Mouse (Mus musculus): ENCODE results near the gene Lmcd1. TPM values are rescaled to one million over a fixed set of nuclear protein-coding genes. Genes with fewer than 3 reads are reported as not detected.

Gene Lmcd1
- polyA plus RNA-seq, 1 experiment from 2014 or later: 48.7 TPM

DNA sequence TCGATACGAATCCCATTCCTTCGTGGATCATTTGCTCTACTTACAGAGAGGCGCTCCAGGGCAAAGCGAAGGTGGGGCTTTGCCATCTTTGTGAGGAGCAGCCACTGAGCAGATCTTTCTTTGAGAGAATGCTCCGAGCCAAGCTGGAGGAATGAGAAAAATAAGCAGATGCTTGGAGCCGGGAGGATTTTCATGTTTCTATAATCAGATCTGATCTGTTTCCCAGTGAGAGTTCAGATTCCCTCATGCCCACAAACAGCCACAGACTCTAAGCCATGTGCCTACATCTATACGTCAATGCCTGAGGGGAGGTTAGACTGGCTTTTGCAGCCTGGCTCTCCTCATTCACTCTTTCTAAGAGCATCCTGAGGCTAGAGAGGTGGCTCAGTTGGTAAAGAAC lies 87.1 kb downstream of the Lmcd1 start:
- H3K4me2 ChIP-seq: no peak overlapping the region
- H3K4me3 ChIP-seq: no peak overlapping the region
- no peak overlapping the region for H3K27ac ChIP-seq (ENCODE audit: poor library complexity, severe bottlenecking)
- no peaks in the 10 kb centered on the region for H3K27me3 ChIP-seq (replicated peaks)
- no peak for ATAC-seq (ENCODE audit: insufficient number of reproducible peaks, low FRiP score)
- no peaks in the 10 kb centered on the region for H3K4me1 ChIP-seq (replicated peaks)
- H3K9ac ChIP-seq: no peak overlapping the region
- H3K9me3 ChIP-seq (replicated peaks): no peaks in the 10 kb centered on the region
- WGBS: 80% methylated on average over 8 of the region's 8 CpGs
- H3K36me3 ChIP-seq: no peaks in the 10 kb centered on the region

DNA sequence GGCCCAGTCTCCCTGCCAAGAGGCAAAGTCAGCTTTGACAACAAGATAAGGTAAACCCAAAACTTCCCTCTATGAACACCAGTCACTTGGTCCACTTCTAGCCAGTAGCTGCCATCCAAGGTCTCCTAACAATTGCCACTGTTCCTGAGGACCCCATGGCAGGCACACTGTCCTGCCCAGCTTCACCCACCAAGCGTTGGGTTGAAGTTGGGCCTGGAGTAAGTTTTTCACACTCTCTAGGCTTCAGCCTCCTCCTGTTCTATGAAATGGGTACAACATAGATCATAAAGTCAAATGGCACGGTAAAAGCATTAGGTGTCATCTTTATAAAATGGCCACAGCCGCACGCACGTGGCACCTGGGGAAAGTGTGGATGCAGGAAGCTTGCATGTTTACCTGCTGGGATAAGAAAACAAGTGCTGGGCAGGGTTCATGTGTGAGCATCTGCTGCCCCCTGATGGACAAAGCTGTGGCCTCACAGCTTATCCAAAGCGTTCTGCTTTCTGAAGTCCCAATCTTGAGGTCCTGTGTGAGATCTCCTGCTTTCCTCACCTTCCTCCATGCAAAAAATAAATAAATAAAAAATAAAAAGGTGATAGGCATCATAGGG lies 88.9 kb downstream of the Lmcd1 start:
- H3K4me1 ChIP-seq (replicated peaks): no peaks in the 10 kb centered on the region
- no peak overlapping the region for H3K27ac ChIP-seq (ENCODE audit: poor library complexity, severe bottlenecking)
- H3K4me3 ChIP-seq: no peak overlapping the region
- H3K4me2 ChIP-seq: no peak overlapping the region
- no peaks in the 10 kb centered on the region for H3K36me3 ChIP-seq
- ATAC-seq (ENCODE audit: insufficient number of reproducible peaks, low FRiP score): no peak; the same call in 1 of the 2 replicates
- 32% methylated on average over 6 of the region's 6 CpGs for WGBS
- no peak overlapping the region for H3K9ac ChIP-seq
- H3K27me3 ChIP-seq (replicated peaks): no peaks in the 10 kb centered on the region
- H3K9me3 ChIP-seq (replicated peaks): peaks cover 3% of the 10 kb centered on the region; the same call in 1 of the 2 replicates

DNA sequence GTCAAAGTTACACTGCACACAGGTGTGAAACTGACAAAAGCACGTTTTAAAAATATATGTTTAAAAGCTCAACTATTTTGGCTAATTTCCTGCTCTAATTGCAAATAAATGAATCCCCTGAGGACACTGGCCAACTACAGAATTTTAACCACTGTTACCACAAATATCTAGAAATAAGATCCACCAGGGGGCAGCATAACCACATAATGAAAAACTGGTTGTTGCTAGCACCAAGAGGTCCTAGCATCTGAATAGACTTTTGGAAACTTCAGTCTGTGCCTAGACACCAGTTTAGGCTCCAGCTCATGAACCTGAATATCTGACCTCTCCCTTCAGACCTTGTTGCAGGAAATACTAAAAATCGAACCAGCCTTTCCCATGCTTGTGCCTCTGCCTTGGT lies 91.0 kb downstream of the Lmcd1 start:
- Histone ChIP-seq H3K9ac (no peak overlapping the region), H3K36me3 (no peaks in the 10 kb centered on the region), H3K4me3 (no peak overlapping the region), H3K4me2 (no peak overlapping the region), H3K4me1 (replicated peaks) (no peaks in the 10 kb centered on the region), H3K27ac (ENCODE audit: poor library complexity, severe bottlenecking) (no peak overlapping the region), H3K27me3 (replicated peaks) (no peaks in the 10 kb centered on the region), H3K9me3 (replicated peaks) (peaks cover 3% of the 10 kb centered on the region; the same call in 1 of the 2 replicates)
- ATAC-seq (ENCODE audit: insufficient number of reproducible peaks, low FRiP score): no peak
- 35% methylated on average over 2 of the region's 2 CpGs for WGBS

DNA sequence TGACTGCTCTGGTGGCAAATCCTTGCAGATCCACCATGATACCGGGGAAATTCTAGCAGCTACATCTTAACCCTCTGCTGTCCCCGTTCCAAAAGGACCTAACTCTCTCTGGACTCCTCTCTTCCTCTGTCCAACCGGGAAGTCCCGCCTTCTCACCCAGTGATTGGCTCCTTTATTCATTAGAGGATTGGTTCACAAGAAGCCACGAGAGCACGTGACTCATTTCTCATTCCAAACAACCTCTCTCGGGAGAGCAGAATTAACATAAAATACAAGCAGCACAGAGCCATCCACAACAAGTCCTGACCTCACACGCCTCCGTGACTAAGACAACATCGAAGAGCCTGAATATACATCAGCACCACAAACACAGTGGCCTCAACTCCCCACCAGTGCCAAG lies 91.7 kb downstream of the Lmcd1 start:
- no peak overlapping the region for H3K27ac ChIP-seq (ENCODE audit: poor library complexity, severe bottlenecking)
- no peak overlapping the region for H3K4me2 ChIP-seq
- H3K27me3 ChIP-seq (replicated peaks): no peaks in the 10 kb centered on the region
- H3K9me3 ChIP-seq (replicated peaks): peaks cover 3% of the 10 kb centered on the region; the same call in 1 of the 2 replicates
- ATAC-seq (ENCODE audit: insufficient number of reproducible peaks, low FRiP score): no peak
- WGBS: 81% methylated on average over 10 of the region's 10 CpGs
- H3K9ac ChIP-seq: no peak overlapping the region
- no peaks in the 10 kb centered on the region for H3K4me1 ChIP-seq (replicated peaks)
- no peaks in the 10 kb centered on the region for H3K36me3 ChIP-seq
- no peak overlapping the region for H3K4me3 ChIP-seq

DNA sequence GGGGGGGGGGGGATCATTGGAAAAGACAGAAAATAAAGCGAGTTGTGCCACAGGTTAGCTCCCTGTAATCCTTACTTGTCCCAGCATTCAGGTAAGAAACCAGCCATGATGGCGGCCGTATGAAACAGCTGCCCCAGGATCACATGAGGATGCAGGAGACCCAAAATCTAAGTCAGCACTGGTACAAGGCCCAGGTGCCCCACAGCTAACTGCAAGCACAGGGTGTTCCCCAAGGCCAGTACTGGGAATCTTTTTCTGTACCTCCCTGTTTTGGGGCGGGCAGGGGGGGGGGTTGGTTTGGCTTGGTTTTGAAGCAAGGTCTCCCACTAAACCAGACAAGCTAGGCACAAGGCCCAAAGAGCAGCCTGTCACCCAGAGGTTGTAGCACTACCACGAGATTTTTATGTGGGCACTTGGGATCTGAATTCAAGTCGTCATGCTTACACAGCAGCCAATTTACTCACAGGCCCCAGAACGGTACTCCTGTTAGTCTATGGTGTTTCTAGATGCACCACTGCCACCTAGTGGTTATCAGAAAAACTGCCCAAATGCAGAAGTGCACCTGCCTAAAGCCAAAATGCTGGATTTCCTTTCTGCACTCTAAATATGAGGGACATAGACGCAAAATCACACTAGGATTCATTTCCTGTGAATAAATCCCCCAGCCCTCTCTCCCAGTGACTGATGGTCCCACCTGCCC lies 100.5 kb downstream of the Lmcd1 start:
- H3K9me3 ChIP-seq (replicated peaks): no peaks in the 10 kb centered on the region
- peaks cover 20% of the 10 kb centered on the region for H3K27me3 ChIP-seq (replicated peaks)
- 42% methylated on average over 8 of the region's 8 CpGs for WGBS
- no peak overlapping the region for H3K4me3 ChIP-seq
- no peak overlapping the region for H3K27ac ChIP-seq (ENCODE audit: poor library complexity, severe bottlenecking)
- ATAC-seq (ENCODE audit: insufficient number of reproducible peaks, low FRiP score): no peak
- no peak overlapping the region for H3K9ac ChIP-seq
- H3K4me2 ChIP-seq: no peak overlapping the region
- H3K4me1 ChIP-seq (replicated peaks): no peaks in the 10 kb centered on the region; the same call in 1 of the 2 replicates
- H3K36me3 ChIP-seq: no peaks in the 10 kb centered on the region

DNA sequence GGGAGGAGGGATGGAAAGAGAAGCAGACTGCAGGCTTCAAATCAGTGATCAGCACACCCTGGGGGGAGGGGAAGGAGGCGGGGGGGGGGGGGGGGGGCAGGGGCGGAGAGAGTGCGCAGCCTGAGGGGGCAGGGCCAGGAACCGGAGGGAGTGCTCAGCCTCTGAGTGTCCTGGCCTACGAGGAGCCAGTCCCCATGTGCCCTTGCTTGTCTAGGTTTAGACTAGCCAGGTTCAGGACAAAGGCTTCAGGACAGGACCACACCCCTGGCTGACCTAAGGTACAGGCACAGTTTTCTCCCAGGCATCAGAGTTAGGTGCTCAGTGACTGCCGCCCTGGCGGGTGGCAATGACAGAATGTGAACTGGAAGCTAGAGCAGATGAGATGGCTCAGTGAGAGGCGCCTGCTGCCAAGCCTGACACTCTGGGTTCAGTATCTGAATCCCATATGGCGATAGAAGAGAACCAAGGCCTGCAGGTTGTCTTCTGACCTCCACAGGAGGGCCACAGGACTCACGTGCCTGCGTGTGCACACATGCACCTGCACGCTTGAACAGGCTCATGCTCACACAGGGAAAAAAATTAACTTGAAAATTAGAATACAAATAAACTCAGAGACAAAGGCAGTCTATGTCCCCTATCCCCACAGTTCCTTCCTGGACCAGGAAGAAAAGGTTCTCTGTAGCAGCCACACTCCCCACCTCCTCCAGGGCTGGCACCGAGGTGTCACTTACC lies 102.3 kb downstream of the Lmcd1 start:
- Histone ChIP-seq H3K27me3 (replicated peaks) (peaks cover 24% of the 10 kb centered on the region), H3K4me1 (replicated peaks) (no peaks in the 10 kb centered on the region; the same call in 1 of the 2 replicates), H3K4me3 (no peak overlapping the region), H3K27ac (ENCODE audit: poor library complexity, severe bottlenecking) (no peak overlapping the region), H3K36me3 (no peaks in the 10 kb centered on the region), H3K4me2 (no peak overlapping the region), H3K9me3 (replicated peaks) (no peaks in the 10 kb centered on the region), H3K9ac (no peak overlapping the region)
- 57% methylated on average over 11 of the region's 13 CpGs for WGBS
- ATAC-seq (ENCODE audit: insufficient number of reproducible peaks, low FRiP score): no peak

DNA sequence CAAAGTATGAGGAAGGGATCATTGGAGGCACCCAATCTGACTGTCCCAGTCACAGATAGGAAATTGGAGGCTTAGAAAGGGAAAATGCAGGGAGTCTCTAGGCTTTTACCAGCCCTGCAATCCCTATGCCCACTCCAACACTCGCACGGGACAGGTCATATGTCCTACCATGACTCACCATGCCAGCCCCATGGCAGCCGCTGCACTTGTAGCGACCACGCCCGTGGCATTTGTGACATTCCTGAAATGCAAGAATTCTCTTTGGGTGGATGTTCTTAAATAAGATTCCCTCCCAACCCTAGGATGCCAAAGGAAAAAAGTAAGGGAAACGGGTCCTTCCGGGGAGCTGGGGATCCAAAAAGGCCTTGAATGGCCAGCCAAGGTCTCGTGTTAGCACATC lies 105.5 kb downstream of the Lmcd1 start:
- H3K27me3 ChIP-seq (replicated peaks): peaks cover 20% of the 10 kb centered on the region; the same call in 1 of the 2 replicates

More for the DNA sequence above, 105.5 kb downstream of the Lmcd1 start:
- ATAC-seq (ENCODE audit: insufficient number of reproducible peaks, low FRiP score): no peak
- 80% methylated on average over 9 of the region's 9 CpGs for WGBS
- Histone ChIP-seq H3K36me3 (no peaks in the 10 kb centered on the region), H3K9me3 (replicated peaks) (no peaks in the 10 kb centered on the region), H3K4me1 (replicated peaks) (peaks cover 10% of the 10 kb centered on the region), H3K4me3 (no peak overlapping the region), H3K27ac (ENCODE audit: poor library complexity, severe bottlenecking) (no peak overlapping the region), H3K9ac (no peak overlapping the region), H3K4me2 (no peak overlapping the region)

Other genes starting within 250 kb of the Lmcd1 start
- 0.12 and 0.17 TPM in 2 replicates for gene Ssu2, start 114.3 kb downstream of the Lmcd1 start, polyA plus RNA-seq (2016; fragmentation: Nextera tagmentation; extraction: Ambion mirVana)
- 61.3 and 63.8 TPM in 2 replicates for gene Cav3, start 185.7 kb downstream of the Lmcd1 start, polyA plus RNA-seq (2016; fragmentation: Nextera tagmentation; extraction: Ambion mirVana)
- gene Oxtr, start 216.2 kb downstream of the Lmcd1 start, polyA plus RNA-seq (2016; fragmentation: Nextera tagmentation; extraction: Ambion mirVana): 0.10 TPM in 2 replicates

Measured in heart, embryonic 12.5 days (tissue).